Mouse (Mus musculus): ENCODE measurements at regions not wholly inside any gene's neighbourhood (a gene's known extent, or its start where the extent isn't known, plus 50 kb on each side); places are given as distances from the start of the nearest gene placed in this dataset.

GRCm38 (mm10) chr10:93389276-93389675 lies 63.9 kb upstream of the Lta4h start:
- Histone ChIP-seq H3K27ac (ENCODE audit: low read depth, low read length) (no peak overlapping the region), H3K27me3 (ENCODE audit: insufficient read depth, low read length) (no peaks in the 10 kb centered on the region), H3K4me2 (ENCODE audit: low read depth) (no peak overlapping the region), H3K4me3 (ENCODE audit: low read depth, low read length) (no peak overlapping the region), H3K9ac (no peak overlapping the region), H3K4me1 (ENCODE audit: insufficient read depth) (no peaks in the 10 kb centered on the region), H3K36me3 (ENCODE audit: insufficient read depth) (no peaks in the 10 kb centered on the region), H3K9me3 (ENCODE audit: low read length) (no peaks in the 10 kb centered on the region)
- DNase-seq (no peak), ATAC-seq (no peak)
- 89% methylated on average over 6 of the region's 6 CpGs for WGBS
- TF ChIP-seq CTCF (IDR thresholded peaks at IDR 0.05; ENCODE audit: low read depth) = no peak

DNA sequence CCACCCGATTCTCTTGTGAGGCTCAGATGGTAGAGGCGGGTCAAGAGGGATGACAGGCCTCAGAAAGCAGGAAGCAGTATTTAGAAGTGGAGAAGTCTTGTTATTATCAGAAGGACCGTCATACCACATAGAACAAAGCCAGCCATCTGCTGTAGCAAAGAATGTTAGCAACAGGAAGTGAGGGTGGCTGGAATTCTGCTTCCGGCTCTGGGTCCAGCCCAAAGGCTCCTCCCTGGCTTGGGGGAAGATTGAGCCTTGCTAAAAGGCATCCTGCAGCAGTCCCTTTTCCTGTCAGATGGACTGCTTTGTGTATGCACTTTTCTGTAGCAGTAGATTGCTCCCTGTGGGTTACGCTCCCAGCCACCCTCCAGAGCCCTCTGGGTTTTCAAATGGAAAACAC lies 61.9 kb upstream of the Lta4h start:
- no peak overlapping the region for H3K4me2 ChIP-seq (ENCODE audit: low read depth)
- WGBS = 68% methylated on average over 5 of the region's 5 CpGs
- no peaks in the 10 kb centered on the region for H3K9me3 ChIP-seq (ENCODE audit: low read length)
- ATAC-seq = no peak
- H3K36me3 ChIP-seq (ENCODE audit: insufficient read depth) = no peaks in the 10 kb centered on the region
- no peak for DNase-seq
- no peak overlapping the region for H3K4me3 ChIP-seq (ENCODE audit: low read depth, low read length)
- no peak overlapping the region for H3K27ac ChIP-seq (ENCODE audit: low read depth, low read length)
- H3K27me3 ChIP-seq (ENCODE audit: insufficient read depth, low read length) = no peaks in the 10 kb centered on the region
- no peak for TF ChIP-seq CTCF (IDR thresholded peaks at IDR 0.05; ENCODE audit: low read depth)
- no peaks in the 10 kb centered on the region for H3K4me1 ChIP-seq (ENCODE audit: insufficient read depth)
- H3K9ac ChIP-seq = no peak overlapping the region

DNA sequence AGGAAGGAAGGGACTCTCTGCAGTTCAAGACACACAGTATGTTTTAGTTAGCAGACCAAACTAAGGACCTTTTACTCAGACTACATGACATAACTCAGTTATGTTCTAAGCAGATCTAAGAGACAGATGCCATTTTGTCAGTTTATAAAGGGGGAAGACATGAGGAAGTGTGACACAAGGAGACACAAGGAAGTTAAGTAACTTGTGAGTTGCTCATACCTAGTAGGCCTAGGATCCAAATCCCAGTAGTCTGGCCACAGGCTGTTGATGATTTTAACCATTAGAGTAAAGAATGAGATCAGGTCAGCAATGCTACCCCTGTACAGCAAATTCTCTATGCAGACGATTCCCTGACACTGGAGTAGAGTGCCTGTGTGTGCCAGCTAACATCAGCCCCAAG lies 59.3 kb upstream of the Lta4h start:
- H3K36me3 ChIP-seq (ENCODE audit: insufficient read depth) = no peaks in the 10 kb centered on the region
- no peak overlapping the region for H3K4me3 ChIP-seq (ENCODE audit: low read depth, low read length)
- no peak for DNase-seq
- H3K4me1 ChIP-seq (ENCODE audit: insufficient read depth) = no peaks in the 10 kb centered on the region
- no peaks in the 10 kb centered on the region for H3K9me3 ChIP-seq (ENCODE audit: low read length)
- H3K27me3 ChIP-seq (ENCODE audit: insufficient read depth, low read length) = no peaks in the 10 kb centered on the region
- H3K9ac ChIP-seq = no peak overlapping the region
- TF ChIP-seq CTCF (IDR thresholded peaks at IDR 0.05; ENCODE audit: low read depth) = no peak
- H3K27ac ChIP-seq (ENCODE audit: low read depth, low read length) = no peak overlapping the region
- 89% methylated on average over 1 of the region's 1 CpGs for WGBS
- no peak for ATAC-seq
- no peak overlapping the region for H3K4me2 ChIP-seq (ENCODE audit: low read depth)

- H3K4me2 ChIP-seq (ENCODE audit: low read depth) = no peak overlapping the region
- no peaks in the 10 kb centered on the region for H3K36me3 ChIP-seq (ENCODE audit: insufficient read depth)
- H3K4me1 ChIP-seq (ENCODE audit: insufficient read depth) = no peaks in the 10 kb centered on the region
- no peaks in the 10 kb centered on the region for H3K9me3 ChIP-seq (ENCODE audit: low read length)
- DNase-seq = no peak
- no peak for TF ChIP-seq CTCF (IDR thresholded peaks at IDR 0.05; ENCODE audit: low read depth)
- H3K9ac ChIP-seq = no peak overlapping the region
- 86% methylated on average over 5 of the region's 5 CpGs for WGBS
- H3K27ac ChIP-seq (ENCODE audit: low read depth, low read length) = no peak overlapping the region
- no peak overlapping the region for H3K4me3 ChIP-seq (ENCODE audit: low read depth, low read length)
- no peaks in the 10 kb centered on the region for H3K27me3 ChIP-seq (ENCODE audit: insufficient read depth, low read length)
- no peak for ATAC-seq
Observed at GRCm38 (mm10) chr10:93397711-93398110, 55.5 kb upstream of the Lta4h start.

DNA sequence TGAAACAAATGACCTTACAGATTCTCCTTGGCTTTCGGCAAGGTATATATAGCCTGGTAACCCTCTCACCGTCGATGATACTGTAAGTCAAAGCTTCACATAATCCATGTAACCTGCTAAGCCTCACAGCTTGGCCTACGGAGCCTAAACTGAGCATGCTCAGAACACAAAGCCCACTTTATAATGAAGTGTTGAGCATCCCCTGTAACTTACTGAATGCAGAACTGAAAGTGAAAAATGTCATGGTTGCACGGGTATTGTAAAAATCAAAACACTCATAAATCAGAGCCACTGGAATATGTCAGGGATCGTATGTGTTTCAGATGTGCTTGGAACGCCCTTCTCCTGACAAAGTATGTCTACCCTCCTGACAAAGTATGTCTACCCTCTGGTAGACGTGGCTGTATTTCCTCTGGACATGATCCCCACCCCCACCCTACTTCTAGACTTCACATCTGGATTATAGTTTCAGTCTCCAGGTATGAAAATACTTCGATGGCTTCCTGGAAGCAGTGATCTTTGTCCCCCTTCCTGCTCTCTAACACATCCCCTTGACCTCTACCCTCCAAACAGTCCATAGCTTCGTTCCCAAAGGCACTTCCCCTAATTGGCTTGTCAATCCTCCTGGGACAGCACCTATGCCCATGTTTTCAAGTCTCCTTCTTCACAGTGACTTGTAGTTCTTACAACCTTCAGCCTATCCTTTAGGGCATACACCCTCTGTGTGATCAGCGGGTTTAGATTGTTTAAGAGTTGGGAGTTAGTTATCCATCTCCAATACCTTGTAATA lies 54.5 kb upstream of the Lta4h start:
- Histone ChIP-seq H3K27ac (ENCODE audit: low read depth, low read length) (no peak overlapping the region), H3K27me3 (ENCODE audit: insufficient read depth, low read length) (no peaks in the 10 kb centered on the region), H3K4me3 (ENCODE audit: low read depth, low read length) (no peak overlapping the region), H3K9ac (no peak overlapping the region), H3K4me1 (ENCODE audit: insufficient read depth) (no peaks in the 10 kb centered on the region), H3K36me3 (ENCODE audit: insufficient read depth) (no peaks in the 10 kb centered on the region), H3K9me3 (ENCODE audit: low read length) (no peaks in the 10 kb centered on the region), H3K4me2 (ENCODE audit: low read depth) (no peak overlapping the region)
- WGBS = 88% methylated on average over 11 of the region's 11 CpGs
- TF ChIP-seq CTCF (IDR thresholded peaks at IDR 0.05; ENCODE audit: low read depth) = no peak
- DNase-seq = no peak
- ATAC-seq = no peak

DNA sequence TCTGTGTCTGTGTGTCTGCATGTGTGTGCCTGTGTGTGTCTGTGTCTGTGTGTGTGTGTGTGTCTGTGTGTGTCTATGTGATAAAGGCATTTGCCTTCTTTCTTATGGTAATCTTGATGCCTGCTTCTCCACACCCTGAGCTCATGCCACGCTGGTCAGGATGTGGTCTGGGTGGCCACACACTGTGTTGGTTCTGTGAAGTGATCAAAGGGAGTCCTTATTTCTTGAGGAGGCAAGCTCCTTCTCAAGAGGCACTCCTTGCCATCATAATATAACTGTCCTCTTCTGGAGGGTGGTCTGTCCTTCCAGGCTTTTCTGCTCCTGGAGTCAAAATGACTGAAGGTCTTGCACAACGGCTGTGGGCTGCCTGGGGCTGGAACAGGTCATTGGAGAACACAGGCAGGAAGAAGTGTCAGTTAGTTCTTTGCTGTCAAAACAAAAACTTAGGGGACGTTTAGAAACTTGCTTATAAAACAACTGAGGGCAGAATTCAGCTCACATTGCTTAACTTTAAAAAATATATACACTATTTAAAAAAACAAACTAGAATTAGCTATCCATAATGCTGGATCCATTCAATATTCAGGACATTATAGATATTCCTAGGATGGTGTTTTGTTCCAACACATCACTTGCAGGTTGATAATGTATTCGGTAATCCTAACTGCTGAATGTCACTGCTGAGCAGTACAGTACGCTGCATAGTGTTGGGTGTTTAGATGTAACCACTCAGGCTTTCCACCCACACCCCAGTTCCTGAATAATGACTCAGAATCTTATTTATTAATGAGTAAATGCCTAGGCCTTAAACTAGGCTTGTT lies 50.3 kb upstream of the Lta4h start:
- no peak overlapping the region for H3K9ac ChIP-seq

More for the DNA sequence above, 50.3 kb upstream of the Lta4h start:
- TF ChIP-seq CTCF (IDR thresholded peaks at IDR 0.05; ENCODE audit: low read depth) = no peak
- DNase-seq = no peak
- no peaks in the 10 kb centered on the region for H3K36me3 ChIP-seq (ENCODE audit: insufficient read depth)
- H3K27ac ChIP-seq (ENCODE audit: low read depth, low read length) = no peak overlapping the region
- WGBS = 58% methylated on average over 5 of the region's 5 CpGs
- H3K4me2 ChIP-seq (ENCODE audit: low read depth) = no peak overlapping the region
- no peak for ATAC-seq
- H3K4me3 ChIP-seq (ENCODE audit: low read depth, low read length) = no peak overlapping the region
- no peaks in the 10 kb centered on the region for H3K9me3 ChIP-seq (ENCODE audit: low read length)
- H3K4me1 ChIP-seq (ENCODE audit: insufficient read depth) = no peaks in the 10 kb centered on the region
- no peaks in the 10 kb centered on the region for H3K27me3 ChIP-seq (ENCODE audit: insufficient read depth, low read length)
